Mouse (Mus musculus) embryonic fibroblast, embryonic 13.5 days (primary cell): ENCODE data around the gene Slc22a18. TPM values are rescaled to one million over a fixed set of nuclear protein-coding genes. Genes with fewer than 3 reads are reported as not detected.

Experiments used
- H3K27ac ChIP-seq: 2 replicates; pipeline ENCODE4 v1.5.1; 2012; ENCODE audit warnings: low read length, control low read depth, inconsistent platforms; ENCODE audit not compliant: insufficient read depth
- H3K4me1 ChIP-seq: 2 replicates; pipeline ENCODE4 v1.6.1; 2011; ENCODE audit warnings: low read length; ENCODE audit not compliant: control insufficient read depth, insufficient read depth
- H3K4me3 ChIP-seq: 2 replicates; pipeline ENCODE4 v1.5.1; 2011; ENCODE audit warnings: mild to moderate bottlenecking, control low read depth, low read length; ENCODE audit not compliant: insufficient read depth
- CTCF ChIP-seq: IDR thresholded peaks from 2 replicates; pipeline ENCODE4 v1.5.1; 2011; ENCODE audit warnings: mild to moderate bottlenecking, control low read depth, low read length, moderate library complexity, borderline replicate concordance; ENCODE audit not compliant: insufficient read depth
- POLR2A ChIP-seq: IDR thresholded peaks from 2 replicates; pipeline ENCODE4 v1.6.1; 2011; ENCODE audit warnings: low read depth, mild to moderate bottlenecking, control low read depth, low read length, moderate library complexity
- polyA plus RNA-seq: library from polyadenylated mRNA; stranded (reverse); fragments of >200 nt; gene quantifications from 2 replicates; pipeline ENCODE4 v1.2.4, GENCODE M21; 2011; ENCODE audit warnings: low read depth; ENCODE audit not compliant: missing spikeins, insufficient read length

The Slc22a18 gene
- 0.77 and 3.9 TPM in 2 replicates for polyA plus RNA-seq

DNA sequence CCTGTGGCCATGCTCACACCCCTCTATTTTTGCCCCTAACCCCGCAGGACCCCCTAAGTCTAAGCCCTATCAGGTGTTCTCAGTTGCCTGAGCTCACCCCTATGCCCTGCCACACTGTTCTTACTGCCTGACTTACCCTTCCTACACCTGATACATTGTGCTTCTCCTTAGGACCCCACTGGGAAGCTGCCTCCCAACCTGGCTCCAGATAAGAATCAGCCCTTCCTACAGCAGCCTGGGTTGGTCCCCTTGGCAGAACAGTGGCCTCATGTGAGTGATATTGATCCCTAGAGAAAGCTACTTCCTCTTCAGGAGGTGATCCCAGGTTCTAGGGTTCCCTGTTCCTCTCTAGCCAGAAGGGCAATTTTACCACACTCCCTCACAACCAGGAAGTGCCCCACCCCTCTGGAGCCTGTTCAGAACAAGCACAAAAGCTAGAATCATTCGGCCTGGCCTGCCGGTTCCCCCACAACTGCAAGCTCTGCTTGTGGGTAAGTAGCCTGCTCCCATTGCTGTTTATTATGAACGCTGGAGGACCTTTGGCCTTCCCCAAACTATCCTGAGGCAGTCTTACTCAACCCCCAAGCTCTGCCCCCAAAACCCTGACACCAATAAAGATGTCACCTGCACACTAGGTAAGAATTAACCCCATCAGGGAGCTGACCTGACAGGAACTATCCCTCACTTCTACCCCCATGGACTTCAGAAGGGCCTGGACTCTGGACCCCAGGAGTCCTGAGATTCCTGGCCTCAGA lies at the start of gene Slc22a18:
Gene Slc22a18, plus strand, starts transcription at position 390 of the 755 bp plus-strand sequence.
- Histone ChIP-seq H3K27ac (no peak within 1 kb of the TSS), H3K4me3 (no peak within 1 kb of the TSS), H3K4me1 (no peaks in the 10 kb centered on the region)
- no peak for TF ChIP-seq CTCF
- no peak for TF ChIP-seq POLR2A

DNA sequence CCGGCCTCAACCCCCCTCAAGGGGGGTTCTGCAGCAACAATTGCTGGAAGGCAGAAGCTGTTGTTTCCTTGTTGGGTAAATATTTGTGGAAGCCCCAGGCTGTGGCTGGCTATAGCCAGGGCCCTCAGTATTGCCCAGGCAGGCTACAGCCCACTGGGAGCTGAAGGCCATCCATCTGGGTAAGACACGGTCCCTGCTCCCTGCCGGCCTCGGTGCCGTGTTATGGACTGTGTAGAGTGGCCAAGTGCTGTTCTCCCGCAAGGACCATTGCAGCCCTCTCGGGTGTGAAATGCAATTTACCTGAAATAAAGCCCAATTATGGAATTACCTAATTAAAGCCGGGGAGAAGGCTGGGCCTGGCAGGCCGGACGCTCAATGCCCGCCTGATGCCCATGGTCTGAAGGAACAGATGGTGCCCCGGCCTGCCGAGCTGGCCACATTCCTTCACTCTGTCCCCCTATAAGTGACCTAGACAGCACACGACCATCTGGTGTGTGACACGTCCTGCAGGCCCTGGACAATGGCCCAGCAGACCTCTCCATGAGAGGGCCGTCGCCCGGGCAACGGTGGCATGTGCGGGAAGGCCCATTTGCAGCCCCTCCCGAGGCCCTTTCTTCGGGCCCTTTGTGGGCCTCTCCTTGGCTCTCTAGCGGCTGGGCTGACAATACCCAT lies 45.3 kb upstream of the Slc22a18 start:
- Histone ChIP-seq H3K4me1 (no peaks in the 10 kb centered on the region), H3K27ac (no peak overlapping the region), H3K4me3 (no peak overlapping the region)
- TF ChIP-seq POLR2A (no peak), CTCF (no peak)

DNA sequence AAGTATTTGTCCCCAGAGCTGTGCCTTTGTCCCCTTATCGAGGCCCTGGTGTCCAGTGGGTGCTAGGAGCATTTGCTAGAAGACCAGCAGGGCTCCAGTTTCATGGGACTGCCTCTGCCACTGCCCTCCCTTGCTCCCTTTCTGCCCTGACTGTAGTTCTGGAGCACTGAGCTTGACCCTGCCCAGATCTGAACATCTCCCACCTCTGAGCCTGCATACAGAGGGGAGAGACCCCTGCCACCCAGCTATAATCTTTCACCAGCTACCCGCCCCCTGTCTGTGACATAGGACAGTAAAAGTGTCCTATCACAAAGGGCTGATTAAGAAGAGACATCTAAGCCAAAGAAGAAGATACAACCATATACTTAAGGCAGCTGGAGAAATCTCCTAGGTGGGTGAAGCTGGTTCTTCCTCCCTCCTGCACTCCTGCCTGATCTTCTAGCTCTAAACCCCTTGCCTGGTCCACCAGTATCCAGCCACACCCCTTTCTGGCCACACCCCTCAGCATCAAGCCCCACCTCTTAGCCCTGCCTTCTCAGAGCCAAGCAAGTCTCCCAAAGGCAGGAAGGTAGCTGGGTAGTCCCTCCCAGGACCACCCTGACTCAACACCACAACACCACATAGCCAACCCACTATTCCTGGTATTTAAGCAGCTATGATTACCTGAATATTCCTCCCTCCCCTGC lies 44.6 kb upstream of the Slc22a18 start:
- no peaks in the 10 kb centered on the region for H3K4me1 ChIP-seq
- TF ChIP-seq CTCF (no peak), POLR2A (no peak)
- no peak overlapping the region for H3K27ac ChIP-seq
- H3K4me3 ChIP-seq, result no peak overlapping the region

GRCm38 (mm10) chr7:143432631-143433030 lies 40.9 kb upstream of the Slc22a18 start:
- TF ChIP-seq CTCF (no peak), POLR2A (no peak)
- no peak overlapping the region for H3K4me3 ChIP-seq
- no peak overlapping the region for H3K27ac ChIP-seq
- no peaks in the 10 kb centered on the region for H3K4me1 ChIP-seq

- TF ChIP-seq POLR2A (no peak), CTCF (no peak)
- H3K27ac ChIP-seq, result no peak overlapping the region
- H3K4me1 ChIP-seq, result no peaks in the 10 kb centered on the region
- no peak overlapping the region for H3K4me3 ChIP-seq
These were observed 40.2 kb upstream of the Slc22a18 start for GRCm38 (mm10) chr7:143433331-143433730.

- H3K4me3 ChIP-seq, result no peak overlapping the region
- H3K27ac ChIP-seq, result no peak overlapping the region
- no peaks in the 10 kb centered on the region for H3K4me1 ChIP-seq
- TF ChIP-seq POLR2A, result no peak
- TF ChIP-seq CTCF, result no peak
These were observed 36.2 kb upstream of the Slc22a18 start for GRCm38 (mm10) chr7:143437231-143437893.

- H3K4me1 ChIP-seq, result no peaks in the 10 kb centered on the region
- TF ChIP-seq CTCF, result no peak
- no peak for TF ChIP-seq POLR2A
- no peak overlapping the region for H3K27ac ChIP-seq
- H3K4me3 ChIP-seq, result 0 out of 2 replicates have a peak overlapping the region, but pooled peaks have one; percentile 12
These were observed 35.5 kb upstream of the Slc22a18 start for GRCm38 (mm10) chr7:143437894-143438581.

DNA sequence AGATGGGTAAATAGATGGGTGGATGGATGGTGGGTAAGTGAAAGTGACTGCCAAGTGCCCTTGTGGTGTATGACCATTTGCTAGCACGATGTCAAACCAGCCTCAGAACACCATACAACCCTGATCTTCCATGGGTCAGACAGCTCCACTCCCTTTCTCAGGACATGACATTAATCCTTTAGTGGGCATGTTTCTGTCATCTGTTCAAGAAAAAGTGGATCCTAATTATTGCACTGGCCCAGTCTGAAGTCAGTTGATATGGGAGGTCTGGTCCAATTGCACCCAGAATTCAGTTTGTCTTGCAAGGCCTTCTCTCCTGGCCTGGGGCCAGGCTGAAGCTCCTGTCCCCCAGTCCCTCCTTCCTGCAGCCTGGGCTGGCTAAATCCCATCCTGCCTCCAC lies 34.6 kb upstream of the Slc22a18 start:
- TF ChIP-seq POLR2A, result no peak
- no peak for TF ChIP-seq CTCF
- no peak overlapping the region for H3K4me3 ChIP-seq
- H3K4me1 ChIP-seq, result no peaks in the 10 kb centered on the region
- H3K27ac ChIP-seq, result no peak overlapping the region

DNA sequence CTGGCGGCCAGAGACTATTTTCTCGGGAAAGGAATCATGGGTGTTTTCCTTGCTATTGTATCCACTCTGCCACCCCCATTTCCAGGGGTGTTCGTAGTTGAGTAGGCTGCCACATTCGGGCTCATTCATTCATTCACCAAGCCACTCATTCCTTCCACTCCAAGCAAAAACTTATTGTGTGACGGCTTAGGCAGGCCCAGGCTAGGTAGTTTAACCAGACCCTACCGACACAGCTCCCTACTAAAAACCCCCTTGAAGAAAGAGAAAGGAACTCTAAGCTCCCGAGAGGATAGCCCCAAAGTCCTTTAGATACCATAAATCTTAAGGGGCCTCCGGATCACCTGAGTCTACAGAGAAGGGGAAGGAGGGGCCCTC lies 29.0 kb upstream of the Slc22a18 start:
- Histone ChIP-seq H3K4me1 (no peaks in the 10 kb centered on the region), H3K4me3 (no peak overlapping the region), H3K27ac (no peak overlapping the region)
- TF ChIP-seq POLR2A (no peak), CTCF (no peak)
